Mouse (Mus musculus) hindbrain, embryonic 11.5 days (tissue): Measurements from ENCODE around the gene Ankrd17. TPM values are rescaled to one million over a fixed set of nuclear protein-coding genes. Genes with fewer than 3 reads are reported as not detected.

Source experiments
- ATAC-seq: fragments of 200-750 bp; cut with Nextera tagmentation; 2 replicates; pipeline ENCODE4 v1.8.0; 2017; ENCODE audit warnings: mild to moderate bottlenecking, moderate TSS enrichment, moderate library complexity; ENCODE audit not compliant: low FRiP score
- DNase-seq: peaks from one replicate; pipeline ENCODE4 v3.0.0-alpha.2; 2015; ENCODE audit warnings: low spot score
- H3K27ac ChIP-seq: fragments of 300-500 bp; sonication (generic); 2 replicates; pipeline ENCODE4 v1.5.1; 2014; ENCODE audit warnings: mild to moderate bottlenecking, low read depth, low read length
- H3K27me3 ChIP-seq: fragments of 300-500 bp; sonication (generic); 2 replicates; pipeline ENCODE4 v1.6.1; 2014; ENCODE audit warnings: mild to moderate bottlenecking, low read length, moderate library complexity, mixed read lengths; ENCODE audit not compliant: control insufficient read depth, insufficient read depth
- H3K36me3 ChIP-seq: fragments of 300-500 bp; sonication (generic); 2 replicates; pipeline ENCODE4 v1.6.1; 2014; ENCODE audit warnings: mild to moderate bottlenecking, low read length, moderate library complexity, mixed read lengths; ENCODE audit not compliant: control insufficient read depth, insufficient read depth
- H3K4me1 ChIP-seq: fragments of 300-500 bp; sonication (generic); replicated peaks from 2 replicates; pipeline ENCODE4 v1.6.1; 2014; ENCODE audit warnings: low read length, mixed read lengths; ENCODE audit not compliant: control insufficient read depth, insufficient read depth
- H3K4me2 ChIP-seq: fragments of 300-500 bp; sonication (generic); replicated peaks from 2 replicates; pipeline ENCODE4 v1.6.1; 2014; ENCODE audit warnings: mild to moderate bottlenecking, low read depth, low read length
- H3K4me3 ChIP-seq: fragments of 300-500 bp; sonication (generic); 2 replicates; pipeline ENCODE4 v1.5.1; 2014; ENCODE audit warnings: low read depth, low read length
- H3K9ac ChIP-seq: fragments of 300-500 bp; sonication (generic); 2 replicates; pipeline ENCODE4 v1.6.1; 2014; ENCODE audit warnings: low read depth, low read length
- H3K9me3 ChIP-seq: fragments of 300-500 bp; sonication (generic); 2 replicates; pipeline ENCODE4 v1.6.1; 2016; ENCODE audit warnings: low read length; ENCODE audit not compliant: control insufficient read depth
- WGBS: fragments of 180-500 bp; shearing (Covaris S2); extraction: QIAGEN DNeasy Blood & Tissue Kit; methylation state at CpG from one replicate; pipeline ENCODE4 v1.1.7; 2014; 5-methylcytosine and 5-hydroxymethylcytosine counted together
- polyA plus RNA-seq: library from polyadenylated mRNA; unstranded; fragments of >200 nt; fragmentation: Nextera tagmentation; extraction: Ambion mirVana; gene quantifications from 2 replicates; pipeline ENCODE4 v1.2.1, GENCODE M21; 2014

The Ankrd17 gene
- polyA plus RNA-seq, 1 experiment from 2014 or later: 39.8 TPM

GRCm38 (mm10) chr5:90246567-90246966, 119.8 kb downstream of the Ankrd17 start:
- no peak overlapping the region for H3K27ac ChIP-seq
- H3K4me1 ChIP-seq: no peaks in the 10 kb centered on the region
- H3K4me3 ChIP-seq: no peak overlapping the region
- H3K4me2 ChIP-seq: no peak overlapping the region
- H3K9ac ChIP-seq: no peak overlapping the region
- 0 out of 2 replicates have a peak, but pooled peaks cover 3% of the 10 kb centered on the region for H3K36me3 ChIP-seq
- DNase-seq (no peak), ATAC-seq (no peak)
- no peaks in the 10 kb centered on the region for H3K27me3 ChIP-seq
- H3K9me3 ChIP-seq: no peaks in the 10 kb centered on the region
- 85% methylated on average over 4 of the region's 4 CpGs for WGBS

- no peak for ATAC-seq
Measured at GRCm38 (mm10) chr5:90245416-90245815, 121.0 kb downstream of the Ankrd17 start.

GRCm38 (mm10) chr5:90235217-90235616, 131.2 kb downstream of the Ankrd17 start:
- ATAC-seq: no peak
- Histone ChIP-seq H3K27ac (no peak overlapping the region), H3K9me3 (no peaks in the 10 kb centered on the region), H3K27me3 (no peaks in the 10 kb centered on the region), H3K4me1 (no peaks in the 10 kb centered on the region), H3K4me2 (no peak overlapping the region), H3K9ac (no peak overlapping the region), H3K4me3 (no peak overlapping the region), H3K36me3 (0 out of 2 replicates have a peak, but pooled peaks cover 2% of the 10 kb centered on the region)
- 97% methylated on average over 8 of the region's 8 CpGs for WGBS
- no peak for DNase-seq

More at GRCm38 (mm10) chr5:90245416-90245815, 121.0 kb downstream of the Ankrd17 start:
- no peak overlapping the region for H3K4me2 ChIP-seq
- H3K27ac ChIP-seq: no peak overlapping the region
- 69% methylated on average over 4 of the region's 4 CpGs for WGBS
- no peaks in the 10 kb centered on the region for H3K9me3 ChIP-seq
- H3K4me3 ChIP-seq: no peak overlapping the region
- no peak overlapping the region for H3K9ac ChIP-seq
- H3K4me1 ChIP-seq: no peaks in the 10 kb centered on the region
- H3K27me3 ChIP-seq: no peaks in the 10 kb centered on the region
- H3K36me3 ChIP-seq: 0 out of 2 replicates have a peak, but pooled peaks cover 3% of the 10 kb centered on the region
- DNase-seq: no peak

GRCm38 (mm10) chr5:90233305-90233704, 133.1 kb downstream of the Ankrd17 start:
- Histone ChIP-seq H3K4me1 (no peaks in the 10 kb centered on the region), H3K36me3 (0 out of 2 replicates have a peak, but pooled peaks cover 2% of the 10 kb centered on the region), H3K9ac (no peak overlapping the region), H3K27ac (no peak overlapping the region), H3K4me2 (no peak overlapping the region), H3K27me3 (no peaks in the 10 kb centered on the region), H3K4me3 (no peak overlapping the region), H3K9me3 (no peaks in the 10 kb centered on the region)
- DNase-seq (no peak), ATAC-seq (no peak)
- 97% methylated on average over 4 of the region's 4 CpGs for WGBS

GRCm38 (mm10) chr5:90229760-90230159, 136.6 kb downstream of the Ankrd17 start:
- no peak for ATAC-seq

GRCm38 (mm10) chr5:90226696-90227095, 139.7 kb downstream of the Ankrd17 start:
- 96% methylated on average over 3 of the region's 3 CpGs for WGBS
- H3K4me2 ChIP-seq: no peak overlapping the region
- ATAC-seq (no peak), DNase-seq (no peak)
- no peaks in the 10 kb centered on the region for H3K27me3 ChIP-seq
- H3K9me3 ChIP-seq: no peaks in the 10 kb centered on the region
- H3K9ac ChIP-seq: no peak overlapping the region
- no peak overlapping the region for H3K4me3 ChIP-seq
- H3K27ac ChIP-seq: no peak overlapping the region
- no peaks in the 10 kb centered on the region for H3K36me3 ChIP-seq
- H3K4me1 ChIP-seq: no peaks in the 10 kb centered on the region

More at GRCm38 (mm10) chr5:90229760-90230159, 136.6 kb downstream of the Ankrd17 start:
- 97% methylated on average over 2 of the region's 2 CpGs for WGBS
- Histone ChIP-seq H3K36me3 (no peaks in the 10 kb centered on the region), H3K4me1 (no peaks in the 10 kb centered on the region), H3K4me3 (no peak overlapping the region), H3K27me3 (no peaks in the 10 kb centered on the region), H3K9ac (no peak overlapping the region), H3K27ac (no peak overlapping the region), H3K4me2 (no peak overlapping the region), H3K9me3 (no peaks in the 10 kb centered on the region)
- no peak for DNase-seq

- H3K4me2 ChIP-seq: no peak overlapping the region
- H3K9me3 ChIP-seq: no peaks in the 10 kb centered on the region
- ATAC-seq (no peak), DNase-seq (no peak)
- no peaks in the 10 kb centered on the region for H3K27me3 ChIP-seq
- WGBS: 85% methylated on average over 5 of the region's 5 CpGs
- no peaks in the 10 kb centered on the region for H3K36me3 ChIP-seq
- no peak overlapping the region for H3K4me3 ChIP-seq
- no peak overlapping the region for H3K27ac ChIP-seq
- H3K4me1 ChIP-seq: no peaks in the 10 kb centered on the region
- no peak overlapping the region for H3K9ac ChIP-seq
Measured at GRCm38 (mm10) chr5:90224730-90225129, 141.6 kb downstream of the Ankrd17 start.

GRCm38 (mm10) chr5:90223534-90224381, 142.6 kb downstream of the Ankrd17 start, which contains the start of gene Cox18:
Gene Cox18, minus strand, starts transcription at chr5:90224001.
- peak within 1 kb of the TSS; percentile 66 for H3K4me2 ChIP-seq
- no peaks in the 10 kb centered on the region for H3K9me3 ChIP-seq
- peak; percentile 99 for DNase-seq
- H3K4me1 ChIP-seq: no peaks in the 10 kb centered on the region
- H3K27me3 ChIP-seq: no peaks in the 10 kb centered on the region
- peak within 1 kb of the TSS; percentile 87 for H3K27ac ChIP-seq
- peak within 1 kb of the TSS; percentile 83 for H3K9ac ChIP-seq
- ATAC-seq: peak; percentile 99
- under 1% methylated on average over 62 of the region's 62 CpGs for WGBS
- H3K36me3 ChIP-seq: no peaks in the 10 kb centered on the region
- peak within 1 kb of the TSS; percentile 75 for H3K4me3 ChIP-seq

GRCm38 (mm10) chr5:90222937-90223336, 143.4 kb downstream of the Ankrd17 start:
- Histone ChIP-seq H3K36me3 (no peaks in the 10 kb centered on the region), H3K9ac (peak overlapping the region; percentile 83; the same call in 1 of the 2 replicates), H3K9me3 (no peaks in the 10 kb centered on the region), H3K4me1 (no peaks in the 10 kb centered on the region), H3K4me3 (peak overlapping the region; percentile 75), H3K27me3 (no peaks in the 10 kb centered on the region), H3K4me2 (peak overlapping the region; percentile 66), H3K27ac (no peak overlapping the region)
- ATAC-seq (no peak; the same call in 1 of the 2 replicates), DNase-seq (no peak)
- 43% methylated on average over 3 of the region's 3 CpGs for WGBS
